Mouse (Mus musculus) brain, embryonic 14.5 days (tissue): ENCODE data around the gene Tmem184a.

Source experiments
- CTCF ChIP-seq: fragments of 200-500 bp; IDR thresholded peaks from 2 replicates; pipeline ENCODE4 v1.5.1; 2012; ENCODE audit warnings: inconsistent platforms, mild to moderate bottlenecking, moderate library complexity, borderline replicate concordance; ENCODE audit not compliant: insufficient read depth, insufficient read length; ENCODE audit errors: extremely low read depth
- POLR2A ChIP-seq: fragments of 200-500 bp; IDR thresholded peaks from 2 replicates; pipeline ENCODE4 v1.6.1; 2012; ENCODE audit warnings: mild to moderate bottlenecking, inconsistent platforms, borderline replicate concordance; ENCODE audit not compliant: poor library complexity, insufficient read depth, insufficient read length, severe bottlenecking; ENCODE audit errors: extremely low read depth

GRCm38 (mm10) chr5:139792159-139792775 is 27.4 kb downstream of the Tmem184a start:
- no peak for TF ChIP-seq CTCF
- no peak for TF ChIP-seq POLR2A
